Mouse (Mus musculus): ENCODE data around the gene Tatdn3. TPM values are rescaled to one million over a fixed set of nuclear protein-coding genes. Genes with fewer than 3 reads are reported as not detected.

Gene Tatdn3
- polyA plus RNA-seq, 1 experiment from 2014 or later: 12.4 TPM

- Histone ChIP-seq H3K4me2 (ENCODE audit: low read depth, severe bottlenecking) (no peak overlapping the region), H3K9me3 (ENCODE audit: control insufficient read depth, low read length) (no peaks in the 10 kb centered on the region), H3K4me3 (ENCODE audit: low read depth, low read length) (no peak overlapping the region), H3K27me3 (ENCODE audit: control insufficient read depth, insufficient read depth, low read length) (no peaks in the 10 kb centered on the region), H3K27ac (replicated peaks; ENCODE audit: low read depth, low read length) (no peak overlapping the region), H3K9ac (ENCODE audit: low read length) (no peak overlapping the region), H3K36me3 (ENCODE audit: control insufficient read depth, insufficient read depth, low read length) (peaks cover 14% of the 10 kb centered on the region), H3K4me1 (ENCODE audit: control insufficient read depth, insufficient read depth, low read length) (no peaks in the 10 kb centered on the region)
- 88% methylated on average over 7 of the region's 7 CpGs for WGBS
- DNase-seq (ENCODE audit: low spot score): no peak
- no peak for ATAC-seq (ENCODE audit: insufficient number of reproducible peaks, low FRiP score, low TSS enrichment, low read depth)
Measured at GRCm38 (mm10) chr1:191086304-191086878, 23.7 kb upstream of the Tatdn3 start.

- H3K4me1 ChIP-seq (ENCODE audit: control insufficient read depth, insufficient read depth, low read length): no peaks in the 10 kb centered on the region
- 84% methylated on average over 12 of the region's 12 CpGs for WGBS
- no peak overlapping the region for H3K4me3 ChIP-seq (ENCODE audit: low read depth, low read length)
- H3K9ac ChIP-seq (ENCODE audit: low read length): no peak overlapping the region
- ATAC-seq (ENCODE audit: insufficient number of reproducible peaks, low FRiP score, low TSS enrichment, low read depth) (no peak), DNase-seq (ENCODE audit: low spot score) (no peak)
- H3K27me3 ChIP-seq (ENCODE audit: control insufficient read depth, insufficient read depth, low read length): no peaks in the 10 kb centered on the region
- H3K9me3 ChIP-seq (ENCODE audit: control insufficient read depth, low read length): no peaks in the 10 kb centered on the region
- H3K4me2 ChIP-seq (ENCODE audit: low read depth, severe bottlenecking): no peak overlapping the region
- H3K36me3 ChIP-seq (ENCODE audit: control insufficient read depth, insufficient read depth, low read length): peaks cover 18% of the 10 kb centered on the region
- H3K27ac ChIP-seq (replicated peaks; ENCODE audit: low read depth, low read length): no peak overlapping the region
Measured at GRCm38 (mm10) chr1:191085597-191085996, 22.9 kb upstream of the Tatdn3 start.

- 80% methylated on average over 5 of the region's 5 CpGs for WGBS
- H3K4me1 ChIP-seq (ENCODE audit: control insufficient read depth, insufficient read depth, low read length): no peaks in the 10 kb centered on the region
- ATAC-seq (ENCODE audit: insufficient number of reproducible peaks, low FRiP score, low TSS enrichment, low read depth): no peak
- H3K27ac ChIP-seq (replicated peaks; ENCODE audit: low read depth, low read length): no peak overlapping the region
- peak; percentile 76 for DNase-seq (ENCODE audit: low spot score)
- no peaks in the 10 kb centered on the region for H3K9me3 ChIP-seq (ENCODE audit: control insufficient read depth, low read length)
- H3K4me2 ChIP-seq (ENCODE audit: low read depth, severe bottlenecking): no peak overlapping the region
- peaks cover 20% of the 10 kb centered on the region for H3K36me3 ChIP-seq (ENCODE audit: control insufficient read depth, insufficient read depth, low read length)
- no peak overlapping the region for H3K9ac ChIP-seq (ENCODE audit: low read length)
- H3K4me3 ChIP-seq (ENCODE audit: low read depth, low read length): no peak overlapping the region
- H3K27me3 ChIP-seq (ENCODE audit: control insufficient read depth, insufficient read depth, low read length): no peaks in the 10 kb centered on the region
Measured at GRCm38 (mm10) chr1:191084951-191085559, 22.3 kb upstream of the Tatdn3 start.

- WGBS: 92% methylated on average over 8 of the region's 8 CpGs
- H3K9ac ChIP-seq (ENCODE audit: low read length): no peak overlapping the region
- ATAC-seq (ENCODE audit: insufficient number of reproducible peaks, low FRiP score, low TSS enrichment, low read depth): no peak
- no peak overlapping the region for H3K4me3 ChIP-seq (ENCODE audit: low read depth, low read length)
- no peak overlapping the region for H3K4me2 ChIP-seq (ENCODE audit: low read depth, severe bottlenecking)
- no peaks in the 10 kb centered on the region for H3K27me3 ChIP-seq (ENCODE audit: control insufficient read depth, insufficient read depth, low read length)
- H3K27ac ChIP-seq (replicated peaks; ENCODE audit: low read depth, low read length): no peak overlapping the region
- H3K9me3 ChIP-seq (ENCODE audit: control insufficient read depth, low read length): no peaks in the 10 kb centered on the region
- DNase-seq (ENCODE audit: low spot score): no peak
- H3K36me3 ChIP-seq (ENCODE audit: control insufficient read depth, insufficient read depth, low read length): peaks cover 23% of the 10 kb centered on the region
- H3K4me1 ChIP-seq (ENCODE audit: control insufficient read depth, insufficient read depth, low read length): no peaks in the 10 kb centered on the region
Measured at GRCm38 (mm10) chr1:191083230-191083629, 20.5 kb upstream of the Tatdn3 start.

- H3K4me1 ChIP-seq (ENCODE audit: control insufficient read depth, insufficient read depth, low read length): no peaks in the 10 kb centered on the region
- H3K27ac ChIP-seq (replicated peaks; ENCODE audit: low read depth, low read length): no peak overlapping the region
- no peaks in the 10 kb centered on the region for H3K9me3 ChIP-seq (ENCODE audit: control insufficient read depth, low read length)
- no peaks in the 10 kb centered on the region for H3K27me3 ChIP-seq (ENCODE audit: control insufficient read depth, insufficient read depth, low read length)
- no peak overlapping the region for H3K4me3 ChIP-seq (ENCODE audit: low read depth, low read length)
- peaks cover 30% of the 10 kb centered on the region for H3K36me3 ChIP-seq (ENCODE audit: control insufficient read depth, insufficient read depth, low read length)
- 63% methylated on average over 10 of the region's 10 CpGs for WGBS
- H3K9ac ChIP-seq (ENCODE audit: low read length): no peak overlapping the region
- no peak overlapping the region for H3K4me2 ChIP-seq (ENCODE audit: low read depth, severe bottlenecking)
- DNase-seq (ENCODE audit: low spot score): peak; percentile 63
- ATAC-seq (ENCODE audit: insufficient number of reproducible peaks, low FRiP score, low TSS enrichment, low read depth): no peak
Measured at GRCm38 (mm10) chr1:191075199-191075883, 12.6 kb upstream of the Tatdn3 start.

GRCm38 (mm10) chr1:191073486-191073885, 10.8 kb upstream of the Tatdn3 start:
- no peak overlapping the region for H3K4me2 ChIP-seq (ENCODE audit: low read depth, severe bottlenecking)

GRCm38 (mm10) chr1:191073001-191073400, 10.3 kb upstream of the Tatdn3 start:
- 92% methylated on average over 6 of the region's 6 CpGs for WGBS
- Histone ChIP-seq H3K9ac (ENCODE audit: low read length) (no peak overlapping the region), H3K36me3 (ENCODE audit: control insufficient read depth, insufficient read depth, low read length) (peaks cover 38% of the 10 kb centered on the region), H3K9me3 (ENCODE audit: control insufficient read depth, low read length) (no peaks in the 10 kb centered on the region), H3K4me3 (ENCODE audit: low read depth, low read length) (no peak overlapping the region), H3K27me3 (ENCODE audit: control insufficient read depth, insufficient read depth, low read length) (no peaks in the 10 kb centered on the region), H3K27ac (replicated peaks; ENCODE audit: low read depth, low read length) (no peak overlapping the region), H3K4me1 (ENCODE audit: control insufficient read depth, insufficient read depth, low read length) (no peaks in the 10 kb centered on the region), H3K4me2 (ENCODE audit: low read depth, severe bottlenecking) (no peak overlapping the region)
- ATAC-seq (ENCODE audit: insufficient number of reproducible peaks, low FRiP score, low TSS enrichment, low read depth) (no peak), DNase-seq (ENCODE audit: low spot score) (no peak)

More at GRCm38 (mm10) chr1:191073486-191073885, 10.8 kb upstream of the Tatdn3 start:
- DNase-seq (ENCODE audit: low spot score): no peak
- Histone ChIP-seq H3K9me3 (ENCODE audit: control insufficient read depth, low read length) (no peaks in the 10 kb centered on the region), H3K27ac (replicated peaks; ENCODE audit: low read depth, low read length) (no peak overlapping the region), H3K9ac (ENCODE audit: low read length) (no peak overlapping the region), H3K27me3 (ENCODE audit: control insufficient read depth, insufficient read depth, low read length) (no peaks in the 10 kb centered on the region), H3K4me1 (ENCODE audit: control insufficient read depth, insufficient read depth, low read length) (no peaks in the 10 kb centered on the region), H3K4me3 (ENCODE audit: low read depth, low read length) (no peak overlapping the region), H3K36me3 (ENCODE audit: control insufficient read depth, insufficient read depth, low read length) (peaks cover 40% of the 10 kb centered on the region)
- no peak for ATAC-seq (ENCODE audit: insufficient number of reproducible peaks, low FRiP score, low TSS enrichment, low read depth)
- WGBS: 93% methylated on average over 4 of the region's 4 CpGs

- Histone ChIP-seq H3K9me3 (ENCODE audit: control insufficient read depth, low read length) (no peaks in the 10 kb centered on the region), H3K27ac (replicated peaks; ENCODE audit: low read depth, low read length) (no peak overlapping the region), H3K36me3 (ENCODE audit: control insufficient read depth, insufficient read depth, low read length) (peaks cover 35% of the 10 kb centered on the region), H3K9ac (ENCODE audit: low read length) (no peak overlapping the region), H3K4me3 (ENCODE audit: low read depth, low read length) (no peak overlapping the region), H3K4me2 (ENCODE audit: low read depth, severe bottlenecking) (no peak overlapping the region), H3K27me3 (ENCODE audit: control insufficient read depth, insufficient read depth, low read length) (no peaks in the 10 kb centered on the region), H3K4me1 (ENCODE audit: control insufficient read depth, insufficient read depth, low read length) (no peaks in the 10 kb centered on the region)
- DNase-seq (ENCODE audit: low spot score) (no peak), ATAC-seq (ENCODE audit: insufficient number of reproducible peaks, low FRiP score, low TSS enrichment, low read depth) (no peak)
- WGBS: 91% methylated on average over 16 of the region's 16 CpGs
Measured at GRCm38 (mm10) chr1:191072329-191072913, 9.7 kb upstream of the Tatdn3 start.

Data from limb, embryonic 11.5 days (tissue).